Mouse (Mus musculus) monocyte, adult 59 days (primary cell): ENCODE results near the gene AA792892. TPM values are rescaled to one million over a fixed set of nuclear protein-coding genes. Genes with fewer than 3 reads are reported as not detected.

Source experiments
- total RNA-seq, 2 experiments: library from RNA; stranded (reverse); gene quantifications; one replicate each; pipeline ENCODE4 v1.2.4; 2023

Gene AA792892
- total RNA-seq: not detected

DNA sequence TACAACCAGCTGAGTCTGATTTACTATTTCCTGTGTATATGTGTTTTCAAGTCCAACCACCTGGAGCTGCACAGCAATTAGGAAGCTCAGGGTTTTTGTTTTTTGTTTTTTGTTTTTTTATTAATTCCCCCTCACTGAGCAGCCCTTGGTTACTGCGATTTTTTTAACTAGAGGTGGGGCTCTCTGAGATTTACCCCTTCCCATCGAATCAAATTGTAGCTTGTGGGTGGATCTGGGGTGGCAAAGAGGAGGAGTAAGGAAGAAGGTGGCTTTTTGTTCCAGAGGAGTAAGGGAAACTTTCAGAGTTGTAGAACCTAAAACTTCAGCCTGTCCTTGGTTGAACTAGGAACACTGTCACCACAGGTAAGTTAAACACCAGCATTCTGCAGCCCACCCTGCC, at the start of gene AA792892:
TSS of gene AA792892 (plus strand) at position 301 of the 400 bp plus-strand sequence.

DNA sequence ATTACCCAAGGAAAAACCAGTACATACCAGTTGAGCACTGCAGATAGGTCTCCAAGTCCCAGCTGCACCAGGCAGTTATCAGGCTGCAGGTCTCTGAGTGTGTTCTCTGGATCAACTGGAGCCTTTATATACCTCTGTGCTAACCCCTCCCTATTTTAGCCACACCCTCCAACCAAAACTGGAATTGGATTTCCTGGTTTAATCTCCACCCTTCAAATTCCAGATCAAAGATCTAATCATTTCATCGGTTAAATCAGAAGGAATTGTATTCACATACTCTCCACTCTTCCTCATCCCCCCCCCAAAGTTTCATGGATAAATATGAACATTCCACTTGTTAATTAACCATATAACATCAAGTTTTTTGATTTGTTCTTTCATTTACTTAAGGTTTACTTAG, 32.9 kb upstream of the AA792892 start, which contains the start of gene A430089I19Rik:
TSS of gene A430089I19Rik (minus strand) at position 101 of the 400 bp plus-strand sequence.

DNA sequence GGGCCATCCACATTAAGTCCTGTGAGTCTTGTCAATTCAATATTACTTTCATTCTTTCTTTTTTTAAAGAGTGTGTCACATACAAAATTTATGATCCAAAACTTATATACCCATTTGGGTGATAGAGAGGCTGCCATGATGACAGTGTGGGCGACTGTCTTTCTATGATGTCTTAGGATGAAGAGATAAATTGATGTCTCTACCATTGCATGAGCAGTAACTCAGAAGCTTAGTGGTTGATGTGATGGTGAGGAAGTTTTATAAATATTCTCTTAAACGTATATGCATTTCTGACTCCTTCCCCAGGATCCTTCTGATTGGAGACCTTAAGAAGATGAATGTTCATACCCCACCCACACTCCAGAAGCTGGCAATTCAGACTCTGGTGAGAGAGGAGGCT, 25.4 kb upstream of the AA792892 start, which contains the start of gene Gm6502:
TSS of gene Gm6502 (plus strand) at position 301 of the 400 bp plus-strand sequence.

Other genes starting within 250 kb of the AA792892 start
- not detected for gene Gm3106, start 121.7 kb upstream of the AA792892 start, total RNA-seq
- gene A430089I19Rik, start 33.0 kb upstream of the AA792892 start, total RNA-seq: not detected
- not detected for gene Gm6502, start 25.3 kb upstream of the AA792892 start, total RNA-seq
- gene Gm7682, start 106.0 kb downstream of the AA792892 start, total RNA-seq: not detected
- not detected for gene Gm3139, start 186.5 kb downstream of the AA792892 start, total RNA-seq